Mouse (Mus musculus) MEL (cell line): Measurements from ENCODE around the gene Brinp1. TPM values are rescaled to one million over a fixed set of nuclear protein-coding genes. Genes with fewer than 3 reads are reported as not detected.

Source experiments
- DNase-seq: peaks from one replicate; pipeline ENCODE4 v3.0.0; 2011; ENCODE audit warnings: low read depth, low spot score
- H3K27ac ChIP-seq: 2 replicates; pipeline ENCODE4 v1.5.1; 2012; ENCODE audit warnings: low read depth, mild to moderate bottlenecking, control low read depth, low read length, moderate library complexity; ENCODE audit not compliant: control insufficient read depth
- H3K27me3 ChIP-seq, 2 experiments: fragments of 150-350 bp in 1 of 2; sonication (generic) in 1 of 2; 2 replicates each; pipeline ENCODE4 v1.6.1; 2012; ENCODE audit warnings: low read length in 2 of 2, mild to moderate bottlenecking in 2 of 2, improper control_type of control experiment in 1 of 2, moderate library complexity in 1 of 2; ENCODE audit not compliant: insufficient read depth in 2 of 2, control insufficient read depth in 1 of 2
- H3K36me3 ChIP-seq, 2 experiments: 2 replicates each; pipeline ENCODE4 v1.6.1; 2012 to 2014; ENCODE audit warnings: low read length in 2 of 2, improper control_type of control experiment in 1 of 2, inconsistent platforms in 1 of 2, mild to moderate bottlenecking in 1 of 2; ENCODE audit not compliant: insufficient read depth in 2 of 2, control insufficient read depth in 1 of 2
- H3K4me1 ChIP-seq, 2 experiments: fragments of 150-350 bp in 1 of 2; sonication (generic) in 1 of 2; 2 replicates each; pipeline ENCODE4 v1.6.1; 2012; ENCODE audit warnings: low read length in 2 of 2, improper control_type of control experiment in 1 of 2, mild to moderate bottlenecking in 1 of 2; ENCODE audit not compliant: insufficient read depth in 2 of 2, control insufficient read depth in 1 of 2
- H3K4me3 ChIP-seq, 2 experiments: fragments of 150-350 bp in 1 of 2; sonication (generic) in 1 of 2; 2 replicates each; pipeline ENCODE4 v1.5.1; 2012; ENCODE audit warnings: low read depth in 2 of 2, low read length in 2 of 2, mild to moderate bottlenecking in 2 of 2, moderate library complexity in 2 of 2, control low read depth in 1 of 2, improper control_type of control experiment in 1 of 2; ENCODE audit not compliant: control insufficient read depth in 1 of 2, insufficient read depth in 1 of 2
- H3K79me2 ChIP-seq: 2 replicates; pipeline ENCODE4 v1.6.1; 2012; ENCODE audit warnings: mild to moderate bottlenecking, low read length, moderate library complexity; ENCODE audit not compliant: control insufficient read depth, poor library complexity, insufficient read depth
- H3K9ac ChIP-seq: 2 replicates; pipeline ENCODE4 v1.6.1; 2012; ENCODE audit warnings: low read depth, mild to moderate bottlenecking, control low read depth, low read length, moderate library complexity; ENCODE audit not compliant: control insufficient read depth, poor library complexity, severe bottlenecking
- H3K9me3 ChIP-seq: fragments of 150-350 bp; sonication (generic); replicated peaks from 2 replicates; pipeline ENCODE4 v1.6.1; 2012; ENCODE audit warnings: mild to moderate bottlenecking, low read length, improper control_type of control experiment, moderate library complexity; ENCODE audit not compliant: insufficient read depth
- BHLHE40 ChIP-seq: IDR thresholded peaks from 2 replicates; pipeline ENCODE4 v1.6.1; 2012; ENCODE audit warnings: low read depth, mild to moderate bottlenecking, inconsistent platforms, low read length, improper control_type of control experiment, borderline replicate concordance
- CTCF ChIP-seq, 3 experiments: IDR thresholded peaks in 2 of 3; conservative IDR thresholded peaks in 1 of 3; 2 replicates each; pipeline ENCODE4 v1.5.1; 2011 to 2012; ENCODE audit warnings: low read length in 3 of 3, low read depth in 2 of 3, mild to moderate bottlenecking in 2 of 3, improper control_type of control experiment in 1 of 3, inconsistent platforms in 1 of 3, mixed read lengths in 1 of 3, moderate library complexity in 1 of 3; ENCODE audit not compliant: control insufficient read depth in 1 of 3, insufficient read depth in 1 of 3, poor library complexity in 1 of 3, severe bottlenecking in 1 of 3
- E2F4 ChIP-seq: IDR thresholded peaks from 2 replicates; pipeline ENCODE4 v1.6.1; 2011; ENCODE audit warnings: low read depth, low read length, improper control_type of control experiment, borderline replicate concordance
- ELF1 ChIP-seq: IDR thresholded peaks from 2 replicates; pipeline ENCODE4 v1.6.1; 2014; ENCODE audit warnings: low read depth, mild to moderate bottlenecking, inconsistent platforms, low read length, improper control_type of control experiment, moderate library complexity
- EP300 ChIP-seq, 2 experiments: IDR thresholded peaks; 2 replicates each; pipeline ENCODE4 v1.6.1; 2011; ENCODE audit warnings: improper control_type of control experiment in 2 of 2, low read length in 2 of 2, low read depth in 1 of 2, mild to moderate bottlenecking in 1 of 2
- ETS1 ChIP-seq: IDR thresholded peaks from 2 replicates; pipeline ENCODE4 v1.6.1; 2012; ENCODE audit warnings: low read depth, mild to moderate bottlenecking, inconsistent platforms, low read length, improper control_type of control experiment, moderate library complexity
- HCFC1 ChIP-seq: IDR thresholded peaks from 2 replicates; pipeline ENCODE4 v1.6.1; 2012; ENCODE audit warnings: low read depth, mild to moderate bottlenecking, inconsistent platforms, low read length, improper control_type of control experiment, moderate library complexity
- JUND ChIP-seq: IDR thresholded peaks from 2 replicates; pipeline ENCODE4 v1.6.1; 2011; ENCODE audit warnings: low read depth, mild to moderate bottlenecking, improper control_type of control experiment, low read length
- MAX ChIP-seq: IDR thresholded peaks from 2 replicates; pipeline ENCODE4 v1.6.1; 2011; ENCODE audit warnings: low read length, improper control_type of control experiment
- MEF2A ChIP-seq: IDR thresholded peaks from 2 replicates; pipeline ENCODE4 v1.6.1; 2014; ENCODE audit warnings: low read depth, mild to moderate bottlenecking, inconsistent platforms, low read length, improper control_type of control experiment; ENCODE audit not compliant: poor library complexity, insufficient replicate concordance, severe bottlenecking; ENCODE audit errors: extremely low read depth
- MXI1 ChIP-seq: IDR thresholded peaks from 2 replicates; pipeline ENCODE4 v1.6.1; 2011; ENCODE audit warnings: mild to moderate bottlenecking, low read depth, low read length, improper control_type of control experiment
- MYC ChIP-seq: IDR thresholded peaks from 2 replicates; pipeline ENCODE4 v1.6.1; 2011; ENCODE audit warnings: low read depth, mild to moderate bottlenecking, low read length, improper control_type of control experiment, moderate library complexity
- NRF1 ChIP-seq: IDR thresholded peaks from 2 replicates; pipeline ENCODE4 v1.6.1; 2014; ENCODE audit warnings: low read depth, mild to moderate bottlenecking, inconsistent platforms, low read length, improper control_type of control experiment, moderate library complexity; ENCODE audit not compliant: poor library complexity, insufficient read depth, severe bottlenecking
- POLR2A ChIP-seq, 2 experiments: IDR thresholded peaks; 2 replicates each; pipeline ENCODE4 v1.6.1; 2011 to 2012; ENCODE audit warnings: low read length in 2 of 2, mild to moderate bottlenecking in 2 of 2, control low read depth in 1 of 2, improper control_type of control experiment in 1 of 2, low read depth in 1 of 2, moderate library complexity in 1 of 2; ENCODE audit not compliant: control insufficient read depth in 1 of 2, insufficient read depth in 1 of 2, poor library complexity in 1 of 2
- POLR2AphosphoS2 ChIP-seq: IDR thresholded peaks from 2 replicates; pipeline ENCODE4 v1.6.1; 2011; ENCODE audit warnings: low read length, improper control_type of control experiment
- POLR2AphosphoS5 ChIP-seq: IDR thresholded peaks from 2 replicates; pipeline ENCODE4 v1.6.1; 2012; ENCODE audit warnings: low read depth, borderline replicate concordance, mild to moderate bottlenecking, inconsistent platforms, low read length, moderate library complexity, mixed read lengths
- RCOR1 ChIP-seq: IDR thresholded peaks from 2 replicates; pipeline ENCODE4 v1.6.1; 2012; ENCODE audit warnings: low read depth, mild to moderate bottlenecking, inconsistent platforms, low read length, improper control_type of control experiment
- SIN3A ChIP-seq: IDR thresholded peaks from 2 replicates; pipeline ENCODE4 v1.6.1; 2012; ENCODE audit warnings: low read length, improper control_type of control experiment, inconsistent platforms
- SMC3 ChIP-seq: IDR thresholded peaks from 2 replicates; pipeline ENCODE4 v1.6.1; 2011; ENCODE audit warnings: low read depth, low read length, improper control_type of control experiment
- TBP ChIP-seq: IDR thresholded peaks from 2 replicates; pipeline ENCODE4 v1.8.0; 2011; ENCODE audit warnings: low read depth, low read length, improper control_type of control experiment
- UBTF ChIP-seq: IDR thresholded peaks from 2 replicates; pipeline ENCODE4 v1.6.1; 2012; ENCODE audit warnings: low read depth, mild to moderate bottlenecking, inconsistent platforms, low read length, improper control_type of control experiment, moderate library complexity, borderline replicate concordance; ENCODE audit not compliant: insufficient read depth
- USF2 ChIP-seq, 2 experiments: IDR thresholded peaks; 2 replicates each; pipeline ENCODE4 v1.6.1; 2011 to 2012; ENCODE audit warnings: improper control_type of control experiment in 2 of 2, low read length in 2 of 2, borderline replicate concordance in 1 of 2, inconsistent platforms in 1 of 2, low read depth in 1 of 2, mild to moderate bottlenecking in 1 of 2; ENCODE audit not compliant: insufficient read depth in 1 of 2
- ZC3H11A ChIP-seq: IDR thresholded peaks from 2 replicates; pipeline ENCODE4 v1.6.1; 2012; ENCODE audit warnings: low read depth, mild to moderate bottlenecking, inconsistent platforms, low read length, improper control_type of control experiment
- ZKSCAN1 ChIP-seq: IDR thresholded peaks from 2 replicates; pipeline ENCODE4 v1.6.1; 2012; ENCODE audit warnings: low read depth, mild to moderate bottlenecking, inconsistent platforms, low read length, improper control_type of control experiment, moderate library complexity
- ZMIZ1 ChIP-seq: IDR thresholded peaks from 2 replicates; pipeline ENCODE4 v1.6.1; 2012; ENCODE audit warnings: low read depth, mild to moderate bottlenecking, inconsistent platforms, low read length, improper control_type of control experiment, moderate library complexity
- polyA plus RNA-seq, 2 experiments: library from polyadenylated mRNA; stranded (reverse) in 1 of 2; unstranded in 1 of 2; fragments of >175 nt in 1 of 2; fragments of >200 nt in 1 of 2; gene quantifications; 2 replicates each; pipeline versions ENCODE4 v1.2.1 to v1.2.4; 2012; ENCODE audit warnings: low replicate concordance in 2 of 2, low read depth in 1 of 2; ENCODE audit not compliant: insufficient read length in 2 of 2, insufficient read depth in 1 of 2, missing spikeins in 1 of 2
- total RNA-seq: library from RNA; depleted of rRNA; stranded (reverse); fragments of 300-350 nt; gene quantifications from 2 replicates; pipeline ENCODE4 v1.2.3, GENCODE M21; 2012

Gene Brinp1
- total and polyA plus RNA-seq, 3 experiments: not detected

- Histone ChIP-seq H3K4me3 (no peak overlapping the region), H3K27ac (no peak overlapping the region), H3K79me2 (no peaks in the 10 kb centered on the region), H3K9ac (no peak overlapping the region), H3K4me1 (no peaks in the 10 kb centered on the region), H3K36me3 (no peaks in the 10 kb centered on the region), H3K27me3 (no peaks in the 10 kb centered on the region), H3K9me3 (no peaks in the 10 kb centered on the region)
- TF ChIP-seq ZC3H11A: no peak
- TF ChIP-seq MXI1: no peak
- no peak for TF ChIP-seq POLR2A (IDR thresholded peaks at IDR 0.05; ENCODE audit: control insufficient read depth in 1 of 2, insufficient read depth in 1 of 2, low read depth in 1 of 2, low read length in 2 of 2, poor library complexity in 1 of 2)
- TF ChIP-seq TBP: no peak
- no peak for TF ChIP-seq SIN3A
- TF ChIP-seq SMC3: no peak
- TF ChIP-seq HCFC1: no peak
- no peak for TF ChIP-seq ETS1
- no peak for TF ChIP-seq ELF1
- no peak for TF ChIP-seq CTCF (IDR thresholded peaks at IDR 0.05 in 2 of 3, conservative IDR thresholded peaks at IDR 0.05 in 1 of 3; ENCODE audit: control insufficient read depth in 1 of 3, insufficient read depth in 1 of 3, low read depth in 2 of 3, low read length in 3 of 3, poor library complexity in 1 of 3, severe bottlenecking in 1 of 3)
- no peak for TF ChIP-seq EP300 (IDR thresholded peaks at IDR 0.05; ENCODE audit: low read depth in 1 of 2, low read length in 2 of 2)
- no peak for TF ChIP-seq POLR2AphosphoS2
- no peak for TF ChIP-seq RCOR1
- TF ChIP-seq MEF2A: no peak
- no peak for TF ChIP-seq MYC
- no peak for TF ChIP-seq E2F4
- TF ChIP-seq POLR2AphosphoS5: no peak
- DNase-seq: no peak
Observed at GRCm38 (mm10) chr4:68953667-68954321, 403 bp downstream of the Brinp1 start.

GRCm38 (mm10) chr4:68953131-68953551 is 1.1 kb downstream of the Brinp1 start:
- Histone ChIP-seq H3K9me3 (no peaks in the 10 kb centered on the region), H3K36me3 (no peaks in the 10 kb centered on the region), H3K9ac (no peak overlapping the region), H3K4me1 (no peaks in the 10 kb centered on the region), H3K4me3 (no peak overlapping the region), H3K27me3 (no peaks in the 10 kb centered on the region), H3K79me2 (no peaks in the 10 kb centered on the region)
- no peak for DNase-seq
- TF ChIP-seq SIN3A (no peak), MAX (no peak), UBTF (no peak), EP300 (IDR thresholded peaks at IDR 0.05; ENCODE audit: low read depth in 1 of 2, low read length in 2 of 2) (no peak), NRF1 (no peak), ZKSCAN1 (no peak), USF2 (IDR thresholded peaks at IDR 0.05; ENCODE audit: borderline replicate concordance in 1 of 2, insufficient read depth in 1 of 2, low read depth in 1 of 2, low read length in 2 of 2) (no peak), BHLHE40 (no peak), ZMIZ1 (no peak), POLR2AphosphoS5 (no peak), SMC3 (no peak), E2F4 (no peak), MXI1 (no peak), MYC (no peak), JUND (no peak), HCFC1 (no peak)
- TF ChIP-seq, all 39 proteins: peak for 0
- no peak overlapping the region for H3K27ac ChIP-seq
